Mouse (Mus musculus) kidney, adult 18-20 months (tissue): ENCODE results near the gene Irf2bpl.

ENCODE experiments used
- DNase-seq: peaks from one replicate; pipeline ENCODE4 v3.0.0; 2021

Irf2bpl gene

GRCm38 (mm10) chr12:86858498-86858897 lies 26.1 kb downstream of the Irf2bpl start:
- no peak for DNase-seq

- DNase-seq: no peak
Measured at GRCm38 (mm10) chr12:86857290-86857689, 27.3 kb downstream of the Irf2bpl start.

GRCm38 (mm10) chr12:86855670-86856069 lies 28.9 kb downstream of the Irf2bpl start:
- no peak for DNase-seq

DNA sequence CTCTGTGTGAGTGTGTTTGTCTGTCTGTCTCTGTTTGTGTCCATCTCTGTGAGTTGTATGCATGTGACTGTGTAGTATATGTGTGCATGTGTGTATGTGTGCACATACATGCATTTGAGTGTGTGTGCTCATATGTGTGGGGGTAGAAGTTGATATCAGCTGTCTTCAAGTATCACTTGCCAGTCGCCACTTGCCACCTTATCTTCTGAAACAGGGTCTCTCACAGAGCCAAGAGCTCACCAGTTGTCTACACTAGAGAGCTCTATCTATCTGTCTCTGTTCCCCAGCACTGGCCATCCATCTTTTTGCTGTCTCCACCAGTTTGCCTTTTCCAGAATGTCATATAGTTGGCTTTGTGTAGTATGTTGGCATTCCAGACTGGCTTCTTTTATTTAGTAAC lies 31.1 kb downstream of the Irf2bpl start:
- no peak for DNase-seq

DNA sequence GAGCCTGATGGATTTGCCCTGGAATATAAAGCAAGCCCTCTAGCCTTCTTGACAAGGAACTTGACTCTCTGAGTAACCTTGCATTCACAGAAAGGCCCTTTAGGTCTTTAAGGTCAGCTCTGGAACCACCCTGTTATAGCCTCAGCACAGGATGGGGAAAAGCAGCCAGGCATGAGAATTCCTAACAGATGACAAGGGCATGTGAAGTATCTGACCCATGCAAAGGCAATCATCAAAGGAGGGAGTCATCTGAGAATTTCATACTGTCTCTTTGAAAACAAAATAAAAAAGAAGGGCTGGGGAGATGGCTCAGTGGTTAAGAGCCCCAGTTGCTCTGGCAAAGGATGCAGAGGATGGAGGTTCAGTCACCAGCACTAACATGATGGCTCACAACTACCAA lies 33.3 kb downstream of the Irf2bpl start:
- no peak for DNase-seq

GRCm38 (mm10) chr12:86850746-86851145 lies 33.9 kb downstream of the Irf2bpl start:
- DNase-seq: no peak

DNA sequence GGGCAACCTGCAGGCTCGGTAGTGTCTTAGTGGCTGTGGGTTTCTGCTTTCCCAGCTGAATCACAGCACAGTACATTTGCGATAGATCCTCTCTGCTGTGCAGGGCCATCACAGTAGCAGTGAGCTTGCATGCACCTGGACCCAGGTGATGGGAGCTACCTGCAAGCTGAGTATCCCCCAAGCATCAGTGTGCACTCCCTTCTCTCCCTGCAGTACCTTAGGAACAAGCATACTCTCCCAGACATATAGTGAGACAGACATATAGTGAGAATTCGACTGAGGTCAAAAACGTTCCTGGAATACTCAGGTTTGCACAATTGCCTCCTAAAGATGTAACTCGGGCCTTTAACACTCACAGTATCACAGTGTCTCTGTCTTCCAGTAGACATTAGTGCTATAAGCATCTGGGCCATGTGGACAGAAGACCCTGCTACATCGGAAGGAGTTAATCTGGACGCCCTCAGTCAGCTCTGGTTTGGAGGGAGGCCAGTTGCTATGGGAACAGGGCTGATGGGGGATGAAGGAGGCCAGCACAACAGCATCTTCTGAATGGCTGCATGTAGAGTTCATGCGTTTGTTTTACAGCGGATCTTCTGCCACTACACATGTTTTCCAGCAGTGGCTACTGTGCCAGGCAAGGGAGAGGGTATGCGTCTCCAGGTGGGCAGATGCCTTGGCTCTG lies 34.5 kb downstream of the Irf2bpl start:
- DNase-seq: no peak

GRCm38 (mm10) chr12:86842866-86843459 lies 41.6 kb downstream of the Irf2bpl start:
- DNase-seq: no peak

GRCm38 (mm10) chr12:86840526-86840925 lies 44.1 kb downstream of the Irf2bpl start:
- DNase-seq: no peak

DNA sequence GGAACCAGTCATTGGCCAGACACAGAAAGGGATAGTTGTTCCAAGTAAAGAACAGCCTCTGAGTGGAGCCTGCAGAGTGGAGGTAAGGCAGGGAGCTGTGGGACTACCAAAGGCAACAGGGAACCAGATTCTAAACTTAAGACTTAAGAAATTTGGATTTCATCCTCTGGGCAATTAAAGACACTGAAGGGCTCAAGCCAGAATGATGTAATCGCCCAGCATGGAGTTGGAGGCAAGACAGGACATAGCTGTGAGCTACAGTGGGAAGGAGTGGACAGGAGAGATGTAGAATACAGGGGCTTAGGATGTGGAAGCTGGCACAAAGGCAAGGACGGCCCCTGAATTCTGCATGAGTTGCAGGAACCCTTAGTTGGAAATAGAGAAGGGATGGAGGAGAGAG lies 46.4 kb downstream of the Irf2bpl start:
- no peak for DNase-seq

- peak; percentile 88 for DNase-seq
Measured at GRCm38 (mm10) chr12:86836431-86837047, 48.1 kb downstream of the Irf2bpl start.

DNA sequence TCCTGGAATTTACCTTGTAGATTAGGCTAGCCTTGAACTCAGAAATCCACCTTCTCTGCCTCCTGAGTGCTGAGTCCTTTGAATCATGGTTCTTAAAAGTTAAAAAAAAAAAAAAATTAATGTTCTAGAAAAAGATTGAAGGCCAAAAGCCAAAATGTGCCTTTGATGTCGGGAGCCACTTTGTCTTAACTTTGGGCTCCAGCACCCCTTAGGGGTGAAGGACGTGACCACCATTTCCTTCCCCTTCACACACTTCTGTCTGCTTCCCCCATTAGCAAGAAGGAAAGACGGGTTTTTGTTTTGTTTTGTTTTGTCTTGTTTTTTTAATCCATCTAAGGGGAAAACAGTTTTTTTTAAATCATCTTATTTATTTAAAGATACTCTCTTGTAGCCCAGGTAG lies 48.7 kb downstream of the Irf2bpl start:
- DNase-seq: no peak

DNA sequence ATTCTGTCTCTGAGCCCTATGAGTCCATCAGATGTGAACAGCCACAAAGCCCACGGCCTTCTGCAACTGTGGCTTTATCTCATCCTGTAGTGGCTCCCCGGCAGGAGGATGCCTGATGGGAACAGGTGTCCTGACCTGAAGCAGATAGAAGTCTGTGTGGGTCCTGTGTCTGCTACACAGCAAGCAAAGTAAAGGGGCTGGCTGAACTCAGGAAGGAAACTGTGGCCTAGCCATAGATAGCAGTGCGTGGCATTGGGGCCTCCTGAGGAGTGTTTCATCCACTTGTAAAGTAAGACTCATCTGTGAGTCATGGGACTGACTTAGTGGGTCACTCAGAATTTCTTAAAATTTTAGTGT lies 50.2 kb downstream of the Irf2bpl start:
- DNase-seq: no peak

DNA sequence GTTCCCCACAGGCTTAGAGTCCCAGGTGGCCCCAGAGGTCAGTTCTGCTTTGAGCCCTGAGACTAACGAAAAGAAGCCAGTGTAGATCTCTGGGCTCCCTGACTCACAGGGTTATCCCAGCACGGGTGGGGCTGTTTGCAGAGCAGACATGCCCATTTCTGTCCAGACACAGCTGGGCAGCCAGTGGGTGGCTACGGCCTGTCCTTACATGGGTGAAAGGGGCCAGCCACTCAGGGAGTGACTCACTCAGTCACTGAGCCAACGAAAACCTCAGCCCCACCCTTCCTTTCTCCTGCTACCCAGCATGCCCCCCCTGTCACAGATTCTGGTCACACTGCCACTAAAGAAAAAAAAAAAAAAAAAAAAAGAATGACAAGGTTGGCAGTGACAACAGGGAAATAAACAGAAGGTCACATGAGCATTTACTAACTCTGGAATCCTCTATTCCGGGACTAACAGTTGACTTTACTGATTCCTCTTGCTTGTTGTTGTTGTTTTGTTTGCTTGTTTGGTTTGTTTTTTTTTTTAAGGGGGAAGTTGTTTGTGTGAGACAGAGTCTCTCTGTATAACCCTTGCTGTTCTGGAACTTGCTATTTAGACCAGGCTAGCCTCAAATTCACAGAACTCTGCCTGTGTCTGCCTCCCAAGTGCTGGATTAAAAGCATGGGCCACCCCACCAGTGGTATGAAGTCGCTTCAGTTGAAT lies 50.7 kb downstream of the Irf2bpl start:
- peak; percentile 76 for DNase-seq

DNA sequence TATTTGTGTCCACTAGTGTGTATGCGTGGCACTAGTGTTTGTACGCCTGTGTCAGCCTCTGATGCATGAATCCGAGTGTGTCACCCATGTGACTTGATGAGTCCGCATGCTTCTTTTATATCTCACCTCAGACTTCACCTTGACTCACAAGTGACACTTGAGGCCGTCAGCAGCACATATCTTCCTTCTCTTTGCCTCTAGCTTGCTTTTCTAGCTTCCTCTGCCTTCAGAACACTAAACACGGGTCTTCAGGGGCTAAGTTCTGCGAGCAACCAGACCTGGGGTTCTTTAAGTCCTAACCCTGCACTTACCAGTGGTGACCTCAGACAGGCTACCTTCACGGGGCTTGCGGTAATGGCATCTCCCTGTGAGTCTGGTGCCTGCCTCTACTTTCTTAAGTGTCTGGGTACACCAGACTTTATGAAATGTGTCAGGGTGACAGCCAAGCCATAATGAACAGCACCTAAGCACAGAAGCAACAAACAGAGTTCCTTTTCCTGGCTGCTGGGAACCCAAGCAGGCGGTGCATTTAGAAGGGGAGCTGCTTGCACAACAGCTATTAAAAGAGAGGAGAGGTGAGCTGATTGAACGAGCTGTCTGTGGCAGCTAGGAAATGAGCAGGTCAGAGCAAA lies 51.9 kb downstream of the Irf2bpl start:
- no peak for DNase-seq

- peak; percentile 83 for DNase-seq
Measured at GRCm38 (mm10) chr12:86831591-86832550, 52.7 kb downstream of the Irf2bpl start.
